Mouse (Mus musculus): ENCODE results near the gene Filip1l.

DNA sequence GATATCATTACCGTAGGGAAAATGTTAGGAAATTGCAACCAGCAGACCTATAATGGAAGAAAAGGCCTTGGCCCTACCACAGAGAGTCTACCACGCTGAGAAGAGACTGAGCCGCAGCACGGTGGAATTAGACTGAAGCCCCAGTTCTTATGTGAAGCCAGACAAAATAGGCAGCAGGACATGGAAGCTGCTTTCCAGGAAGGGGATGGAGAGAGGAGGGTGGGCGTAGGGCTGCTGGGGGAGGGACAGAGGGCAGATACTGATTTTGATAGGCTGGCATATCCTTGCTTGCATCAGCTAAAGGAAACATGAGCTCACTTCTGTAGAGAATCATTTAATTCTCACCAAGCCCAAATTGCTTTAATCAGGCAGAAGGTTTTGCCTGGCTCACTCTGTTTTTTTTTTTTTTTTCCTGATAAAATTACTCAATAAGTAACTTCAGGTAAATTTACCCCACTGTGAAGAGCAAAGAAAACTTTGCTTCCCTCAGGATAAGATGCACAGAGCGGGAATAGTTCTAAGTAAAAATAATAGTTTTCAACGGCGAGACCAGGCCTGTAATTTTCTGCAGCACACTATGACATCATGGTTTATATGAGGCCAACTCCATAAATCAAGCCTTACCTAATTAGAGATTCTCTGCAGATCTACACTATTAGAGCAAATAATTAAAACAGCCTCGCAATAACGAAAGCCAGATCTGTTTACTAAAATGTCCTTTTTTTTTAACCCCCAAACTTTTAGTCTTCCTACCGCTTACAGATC, 84.8 kb downstream of the Filip1l start:
- no peak for TF ChIP-seq CTCF (conservative IDR thresholded peaks at IDR 0.05; ENCODE audit: insufficient read depth, insufficient read length, low read depth, low read length)
- TF ChIP-seq POLR2A (IDR thresholded peaks at IDR 0.05; ENCODE audit: low read depth, low read length): no peak

All from kidney, adult 2 months (tissue).